Mouse (Mus musculus) heart, embryonic 14.5 days (tissue): ENCODE results near the gene Sowaha. TPM values are rescaled to one million over a fixed set of nuclear protein-coding genes. Genes with fewer than 3 reads are reported as not detected.

Source experiments
- polyA plus RNA-seq: library from polyadenylated mRNA; unstranded; fragments of >200 nt; fragmentation: Nextera tagmentation; extraction: Ambion mirVana; gene quantifications from 2 replicates; pipeline ENCODE4 v1.2.1, GENCODE M21; 2014

Sowaha gene
- polyA plus RNA-seq, 1 experiment from 2014 or later, result 0.18 TPM

Other genes starting within 250 kb of the Sowaha start
- gene Hspa4, start 179.8 kb downstream of the Sowaha start, polyA plus RNA-seq, result 66.8 and 74.0 TPM in 2 replicates
- 15.8 and 17.5 TPM in 2 replicates for gene Zcchc10, start 155.6 kb downstream of the Sowaha start, polyA plus RNA-seq
- 56.2 and 72.9 TPM in 2 replicates for gene Aff4, start 129.4 kb downstream of the Sowaha start, polyA plus RNA-seq
- not detected in 2 replicates for gene Leap2, start 57.1 kb downstream of the Sowaha start, polyA plus RNA-seq
- gene Uqcrq, start 49.4 kb downstream of the Sowaha start, polyA plus RNA-seq, result 1,378 and 1,424 TPM in 2 replicates
- 1.4 and 1.7 TPM in 2 replicates for gene Gdf9, start 49.3 kb downstream of the Sowaha start, polyA plus RNA-seq
- gene Gm10447, start 23.2 kb downstream of the Sowaha start, polyA plus RNA-seq, result 0.16 TPM in 1 of 2 replicates, not detected in the other
- gene Shroom1, start 23.1 kb downstream of the Sowaha start, polyA plus RNA-seq, result 2.3 and 2.5 TPM in 2 replicates
- gene Gm9837, start 9.8 kb downstream of the Sowaha start, polyA plus RNA-seq, result not detected in 2 replicates
- not detected in 2 replicates for gene Gm9945, start 108 bp downstream of the Sowaha start, polyA plus RNA-seq
- gene Sept8, start 39.0 kb upstream of the Sowaha start, polyA plus RNA-seq, result 17.4 and 18.8 TPM in 2 replicates
- 38.0 and 38.3 TPM in 2 replicates for gene Kif3a, start 87.1 kb upstream of the Sowaha start, polyA plus RNA-seq
- 0.53 and 1.5 TPM in 2 replicates for gene Il4, start 138.4 kb upstream of the Sowaha start, polyA plus RNA-seq
- not detected in 2 replicates for gene Il13, start 154.4 kb upstream of the Sowaha start, polyA plus RNA-seq
- gene Rad50, start 227.0 kb upstream of the Sowaha start, polyA plus RNA-seq, result 18.2 and 19.7 TPM in 2 replicates
- gene Il5, start 240.5 kb upstream of the Sowaha start, polyA plus RNA-seq, result not detected in 2 replicates